Mouse (Mus musculus): ENCODE data around the gene Atg2b.
A peak's percentile ranks its signal among the peaks of the same experiment; 100 is the strongest.

Atg2b gene

DNA sequence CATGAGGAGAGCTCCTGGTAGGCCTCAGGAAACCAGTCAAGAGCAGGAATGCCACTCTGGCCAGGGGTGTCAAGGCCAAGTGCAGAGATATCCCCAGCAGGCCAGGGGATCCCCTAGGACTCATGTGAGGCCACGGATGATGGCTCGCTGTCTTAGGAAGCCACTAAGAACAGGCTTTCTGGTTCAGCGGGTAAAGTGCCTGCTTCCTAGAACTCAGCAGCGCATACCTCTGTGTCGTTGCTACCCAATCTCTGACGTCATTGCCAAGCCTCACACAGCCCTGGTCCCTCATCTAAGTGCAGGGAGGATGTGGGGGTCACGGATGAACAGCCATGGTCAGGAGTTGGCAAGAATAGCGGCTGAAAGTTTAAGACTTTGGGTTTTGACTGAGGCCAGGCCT is 87.9 kb downstream of the Atg2b start:
- no peak for DNase-seq (ENCODE audit: low read depth, low spot score)

DNA sequence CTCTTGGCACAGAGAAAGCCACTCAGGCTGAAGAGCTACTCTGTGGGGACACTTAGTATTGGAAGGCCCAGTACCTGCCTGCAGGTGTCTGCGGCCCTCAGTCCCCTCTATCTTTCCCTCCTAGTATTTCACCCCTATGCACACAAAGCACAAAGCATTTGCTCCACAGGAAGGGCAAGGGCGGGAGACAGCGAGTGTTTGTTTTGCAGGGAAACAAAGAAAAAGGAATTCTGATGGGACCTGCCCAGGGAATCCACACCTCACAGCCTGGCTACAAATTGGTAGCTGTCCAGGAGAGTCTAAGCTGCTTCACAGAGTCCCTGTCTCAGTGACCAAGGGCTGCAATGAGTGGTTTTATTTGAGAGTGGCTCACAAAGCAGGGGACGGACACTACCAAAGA is 91.5 kb downstream of the Atg2b start:
- DNase-seq (ENCODE audit: low read depth, low spot score), result peak; percentile 42

DNA sequence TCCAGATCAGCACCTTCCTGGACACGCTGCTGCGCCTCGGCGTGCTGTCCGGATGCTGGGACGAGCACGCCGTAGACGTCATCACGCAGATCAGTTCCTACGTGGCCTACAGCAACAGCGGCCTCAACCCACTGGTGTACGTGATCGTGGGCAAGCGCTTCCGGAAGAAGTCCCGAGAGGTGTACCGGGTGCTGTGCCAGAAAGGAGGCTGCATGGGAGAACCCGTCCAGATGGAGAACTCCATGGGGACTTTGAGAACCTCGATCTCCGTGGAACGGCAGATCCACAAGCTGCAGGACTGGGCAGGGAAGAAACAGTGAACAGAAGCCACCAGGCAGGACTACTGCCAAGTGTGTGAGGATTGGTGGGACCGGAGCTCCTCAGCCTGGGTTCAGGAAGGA is 92.7 kb downstream of the Atg2b start:
- no peak for DNase-seq (ENCODE audit: low read depth, low spot score)

DNA sequence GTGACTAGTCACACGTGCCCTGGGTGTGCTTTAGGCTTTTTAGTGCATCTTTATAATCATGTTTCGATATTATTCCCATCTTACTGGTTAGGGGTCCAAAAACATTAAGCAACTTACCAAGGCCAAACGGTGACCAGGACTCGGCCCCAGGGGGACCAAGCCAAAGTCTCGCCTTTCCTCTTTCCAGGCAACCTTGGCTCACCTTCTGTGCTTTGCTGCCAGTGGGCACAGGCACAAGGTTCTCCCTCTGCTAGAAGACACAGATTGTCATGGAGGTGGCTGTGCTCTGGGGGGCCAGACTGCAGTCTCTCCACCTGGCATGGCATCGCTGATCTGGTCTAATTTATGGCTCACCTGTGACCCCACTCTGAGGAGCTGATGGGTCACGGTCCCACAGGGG is 94.2 kb downstream of the Atg2b start:
- DNase-seq (ENCODE audit: low read depth, low spot score), result no peak

DNA sequence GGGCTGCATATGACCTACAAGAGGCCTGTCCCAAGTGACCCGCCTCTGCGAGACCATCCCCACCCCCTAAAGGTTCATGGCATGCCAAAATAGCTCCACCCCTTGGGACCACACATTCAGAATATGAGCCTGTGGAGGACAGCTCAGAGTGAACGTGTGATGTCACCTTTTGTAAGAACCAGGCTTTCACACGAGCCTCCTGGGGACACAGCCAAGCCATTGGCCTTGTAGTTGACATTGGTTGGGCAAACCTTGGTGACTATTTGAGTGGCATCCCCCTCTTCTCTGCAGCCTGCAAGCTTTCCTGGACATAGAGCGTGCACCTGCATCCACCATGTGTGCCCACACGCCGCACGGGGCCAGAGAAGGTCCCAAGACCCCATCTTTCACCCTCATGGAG is 97.5 kb downstream of the Atg2b start:
- no peak for DNase-seq (ENCODE audit: low read depth, low spot score)

DNA sequence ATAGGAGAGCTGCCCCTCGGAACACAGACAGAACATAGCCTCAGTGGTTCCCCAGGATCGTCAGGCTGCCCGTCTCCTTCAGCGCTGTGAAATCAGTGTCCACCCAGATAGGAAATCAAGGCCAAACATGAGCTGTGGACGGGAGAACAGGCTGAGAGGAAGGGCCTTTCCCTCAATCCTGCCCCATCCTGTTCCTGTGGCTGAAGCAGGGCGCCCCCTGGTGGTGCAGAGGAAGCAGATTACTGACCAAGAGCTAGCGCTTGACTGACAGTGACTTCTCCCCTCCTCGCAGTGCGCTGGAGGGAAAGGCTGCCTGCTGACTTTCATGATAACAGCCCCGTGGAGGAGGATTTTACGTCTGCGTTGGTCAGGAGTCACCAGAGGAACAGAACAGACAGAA is 100.2 kb downstream of the Atg2b start:
- DNase-seq (ENCODE audit: low read depth, low spot score), result peak; percentile 82

DNA sequence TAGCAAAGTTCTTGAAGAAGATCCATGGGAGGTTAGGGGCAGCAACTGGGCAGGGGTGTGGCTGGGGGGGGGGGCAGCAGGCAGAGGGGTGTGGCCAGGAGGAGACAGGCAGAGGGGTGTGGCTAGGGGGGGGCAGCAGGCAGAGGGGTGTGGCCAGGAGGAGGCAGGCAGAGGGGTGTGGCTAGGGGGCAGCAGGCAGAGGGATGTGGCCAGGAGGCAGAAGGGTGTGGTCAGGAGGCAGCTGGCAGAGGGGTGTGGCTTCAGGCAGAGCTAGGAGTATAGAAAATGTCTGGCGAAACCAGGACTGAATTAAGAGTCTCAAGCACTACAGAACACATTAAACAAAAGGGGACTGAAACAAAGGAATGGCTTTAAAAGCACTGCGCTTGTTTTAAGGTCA is 101.5 kb downstream of the Atg2b start:
- peak; percentile 78 for DNase-seq (ENCODE audit: low read depth, low spot score)

DNA sequence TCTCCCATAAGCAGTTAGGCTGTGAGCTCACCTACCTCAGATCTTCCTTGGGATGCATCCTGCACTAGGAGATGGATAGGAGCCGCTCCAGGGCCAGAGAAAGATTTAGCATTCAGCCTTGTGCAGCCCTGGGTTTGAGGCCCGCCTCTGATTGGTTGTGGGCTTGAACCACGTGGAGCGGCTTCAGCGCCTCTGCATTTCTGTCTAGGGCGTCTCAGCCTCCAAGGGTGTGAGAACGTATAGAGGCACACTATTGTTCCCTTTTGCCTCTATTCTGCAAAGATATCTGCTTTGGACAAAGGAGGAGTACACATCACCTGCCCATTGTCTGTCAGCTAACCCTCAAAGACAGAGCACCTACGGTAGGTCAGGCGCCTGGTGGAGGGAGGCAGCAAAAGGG is 102.5 kb downstream of the Atg2b start:
- DNase-seq (ENCODE audit: low read depth, low spot score), result peak; percentile 37

DNA sequence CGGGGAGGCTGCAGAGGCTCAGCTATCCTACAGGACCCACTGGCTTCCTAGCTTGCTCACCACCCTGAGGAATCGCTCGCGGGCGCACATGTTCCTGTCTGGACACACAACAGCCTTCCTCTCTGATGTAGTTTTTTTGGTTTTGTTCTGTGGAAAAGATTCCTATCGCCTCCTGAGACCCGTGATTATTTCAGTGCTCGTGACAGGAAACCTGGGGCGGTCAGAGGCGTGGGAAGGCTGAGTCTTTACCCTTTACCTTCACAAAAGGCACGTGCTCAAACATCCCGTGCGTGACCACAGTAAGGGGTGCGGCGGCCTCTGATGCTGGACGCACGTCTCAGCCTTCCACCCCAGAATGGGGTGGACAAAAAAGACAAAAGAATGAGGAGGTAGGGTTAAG is 104.5 kb downstream of the Atg2b start:
- DNase-seq (ENCODE audit: low read depth, low spot score), result no peak

DNA sequence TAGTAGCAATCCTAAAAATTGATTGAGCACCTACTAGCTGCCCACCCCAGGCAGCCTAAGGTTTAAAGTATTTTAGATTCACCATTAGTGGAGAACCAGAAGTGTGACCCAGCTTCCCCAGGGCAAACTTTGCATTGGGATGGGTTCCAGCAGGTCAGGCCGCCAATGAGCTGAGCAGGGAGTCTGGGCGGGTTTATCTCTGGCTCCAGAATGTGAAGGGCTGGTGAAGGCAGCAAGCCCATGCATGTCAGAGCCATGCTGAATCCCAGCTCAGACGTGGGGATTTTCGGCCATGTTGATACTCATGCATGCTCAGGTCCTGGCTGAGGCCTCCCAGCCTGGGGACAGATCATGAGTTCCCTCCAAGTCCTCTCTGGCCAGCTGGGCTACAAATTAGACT is 110.7 kb downstream of the Atg2b start:
- DNase-seq (ENCODE audit: low read depth, low spot score), result no peak

DNA sequence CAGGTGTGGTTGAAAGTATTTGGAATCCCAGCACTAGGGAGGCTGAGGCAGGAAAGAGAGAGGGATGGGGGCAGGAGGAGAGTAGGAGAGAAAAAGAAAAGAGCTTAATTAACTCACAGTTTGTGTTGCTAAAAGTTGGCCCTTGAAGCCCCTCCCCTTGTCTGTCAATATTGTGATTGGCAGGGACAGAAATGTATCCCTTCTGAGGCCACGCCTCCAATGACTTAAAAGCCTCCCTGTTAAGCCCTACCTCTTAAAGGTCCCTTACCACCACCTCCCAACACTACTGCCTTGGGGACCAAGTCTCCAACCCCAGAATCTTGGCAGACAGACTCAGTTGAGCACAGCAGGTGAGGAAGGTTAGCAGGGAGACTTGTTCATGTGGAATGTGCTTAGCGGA is 112.4 kb downstream of the Atg2b start:
- peak; percentile 32 for DNase-seq (ENCODE audit: low read depth, low spot score)

DNA sequence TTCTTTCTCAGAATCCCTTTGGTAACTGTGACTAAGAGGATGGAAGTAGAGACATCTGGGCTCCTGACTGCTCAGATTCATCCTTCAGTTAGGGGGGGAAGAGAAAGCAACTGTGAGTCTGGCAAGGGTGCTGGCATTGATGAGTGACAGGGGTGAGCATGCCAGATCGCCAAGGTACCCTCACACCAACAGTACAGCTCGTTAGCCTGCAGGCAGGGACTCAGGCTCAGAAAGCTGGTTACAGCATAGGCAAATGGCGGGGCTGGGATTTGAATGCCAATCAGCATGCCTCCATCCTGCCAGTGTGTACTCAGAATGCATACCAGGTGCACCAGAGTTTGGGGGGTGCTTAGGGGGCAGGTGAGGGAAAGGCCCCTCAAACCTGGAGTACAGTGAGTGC is 113.1 kb downstream of the Atg2b start:
- no peak for DNase-seq (ENCODE audit: low read depth, low spot score)

Data from ES-CJ7 (cell line).